Mouse (Mus musculus) myocyte (in vitro differentiated cells): ENCODE results near the gene Doc2b.

Experiments
- MAX ChIP-seq: IDR thresholded peaks from one replicate; pipeline ENCODE4 v1.6.1; 2011; ENCODE audit warnings: low read depth, mild to moderate bottlenecking, control low read depth
- MYOG ChIP-seq, 3 experiments: IDR thresholded peaks; one replicate each; pipeline ENCODE4 v1.6.1; 2011; ENCODE audit warnings: control low read depth in 2 of 3, low read depth in 2 of 3, mild to moderate bottlenecking in 2 of 3; ENCODE audit not compliant: insufficient read length in 2 of 3, control insufficient read depth in 1 of 3, insufficient read depth in 1 of 3
- POLR2A ChIP-seq: IDR thresholded peaks from one replicate; pipeline ENCODE4 v1.6.1; 2011; ENCODE audit warnings: low read depth, mild to moderate bottlenecking, control low read depth, moderate library complexity; ENCODE audit not compliant: insufficient read length
- USF1 ChIP-seq: IDR thresholded peaks from one replicate; pipeline ENCODE4 v1.6.1; 2011; ENCODE audit warnings: low read depth, mild to moderate bottlenecking, control low read depth, moderate library complexity

DNA sequence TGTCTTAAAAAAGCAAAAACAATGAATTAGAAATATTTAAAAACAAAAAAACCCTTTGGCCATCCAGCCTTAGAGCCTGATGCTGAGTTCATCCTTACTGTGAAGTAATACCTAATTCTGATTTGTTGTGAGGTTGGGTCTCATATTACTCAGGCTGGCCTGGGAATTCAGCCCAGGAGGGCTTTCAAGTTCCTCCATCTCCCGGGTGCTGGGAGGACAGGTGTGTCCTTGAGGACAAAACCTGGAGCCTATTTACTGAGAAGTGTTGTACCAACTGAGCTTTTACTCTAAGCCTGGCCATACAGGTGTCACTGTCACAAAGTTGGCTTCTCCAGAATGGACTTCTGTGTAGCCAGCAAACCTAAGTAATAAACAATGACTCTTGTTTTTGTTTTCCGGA lies 28.8 kb downstream of the Doc2b start:
- no peak for TF ChIP-seq POLR2A
- no peak for TF ChIP-seq MYOG (IDR thresholded peaks at IDR 0.05; ENCODE audit: control insufficient read depth in 1 of 3, insufficient read depth in 1 of 3, insufficient read length in 2 of 3, low read depth in 2 of 3)
- TF ChIP-seq USF1, result no peak
- no peak for TF ChIP-seq MAX
